Mouse (Mus musculus) heart, embryonic 13.5 days (tissue): ENCODE results near the gene Pop7. TPM values are rescaled to one million over a fixed set of nuclear protein-coding genes. Genes with fewer than 3 reads are reported as not detected.

Source experiments
- ATAC-seq: fragments of 200-750 bp; cut with Nextera tagmentation; 2 replicates; pipeline ENCODE4 v1.8.0; 2017; ENCODE audit warnings: moderate TSS enrichment; ENCODE audit not compliant: insufficient number of reproducible peaks, low FRiP score, low TSS enrichment; ENCODE audit errors: extremely low read depth
- H3K27ac ChIP-seq: fragments of 300-500 bp; sonication (generic); replicated peaks from 2 replicates; pipeline ENCODE4 v1.5.1; 2015; ENCODE audit warnings: moderate library complexity, mild to moderate bottlenecking, inconsistent platforms
- H3K27me3 ChIP-seq: fragments of 300-500 bp; sonication (generic); replicated peaks from 2 replicates; pipeline ENCODE4 v1.6.1; 2015; ENCODE audit warnings: mild to moderate bottlenecking, inconsistent platforms
- H3K36me3 ChIP-seq: fragments of 300-500 bp; sonication (generic); 2 replicates; pipeline ENCODE4 v1.6.1; 2015; ENCODE audit warnings: mild to moderate bottlenecking, inconsistent platforms
- H3K4me1 ChIP-seq: fragments of 300-500 bp; sonication (generic); 2 replicates; pipeline ENCODE4 v1.6.1; 2015; ENCODE audit warnings: inconsistent platforms
- H3K4me2 ChIP-seq: fragments of 300-500 bp; sonication (generic); 2 replicates; pipeline ENCODE4 v1.6.1; 2015; ENCODE audit warnings: inconsistent platforms, mild to moderate bottlenecking, moderate library complexity
- H3K4me3 ChIP-seq: fragments of 300-500 bp; sonication (generic); 2 replicates; pipeline ENCODE4 v1.5.1; 2015; ENCODE audit warnings: moderate library complexity, mild to moderate bottlenecking, inconsistent platforms
- H3K9ac ChIP-seq: fragments of 300-500 bp; sonication (generic); 2 replicates; pipeline ENCODE4 v1.6.1; 2015; ENCODE audit warnings: inconsistent platforms, mild to moderate bottlenecking, moderate library complexity
- H3K9me3 ChIP-seq: fragments of 300-500 bp; sonication (generic); 2 replicates; pipeline ENCODE4 v1.6.1; 2016; ENCODE audit warnings: inconsistent platforms
- WGBS: fragments of 180-500 bp; shearing (Covaris S2); methylation state at CpG from one replicate; pipeline ENCODE4 v1.1.7; 2015; ENCODE audit warnings: mixed read lengths; 5-methylcytosine and 5-hydroxymethylcytosine counted together
- polyA plus RNA-seq: library from polyadenylated mRNA; unstranded; fragments of >200 nt; fragmentation: Nextera tagmentation; extraction: Ambion mirVana; gene quantifications from 2 replicates; pipeline ENCODE4 v1.2.1, GENCODE M21; 2015

Gene Pop7
- polyA plus RNA-seq, 1 experiment from 2014 or later = 43.9 TPM

GRCm38 (mm10) chr5:137487616-137488015 is 14.7 kb downstream of the Pop7 start:
- Histone ChIP-seq H3K4me1 (peaks cover 9% of the 10 kb centered on the region), H3K36me3 (no peaks in the 10 kb centered on the region), H3K9ac (no peak overlapping the region), H3K27me3 (peaks cover 53% of the 10 kb centered on the region), H3K27ac (no peak overlapping the region), H3K4me2 (no peak overlapping the region), H3K9me3 (peaks cover 4% of the 10 kb centered on the region; the same call in 1 of the 2 replicates), H3K4me3 (no peak overlapping the region)
- no peak for ATAC-seq
- 79% methylated on average over 7 of the region's 7 CpGs for WGBS

GRCm38 (mm10) chr5:137485851-137486155 is 16.5 kb downstream of the Pop7 start:
- peak overlapping the region; percentile 68 for H3K9ac ChIP-seq
- H3K9me3 ChIP-seq = peaks cover 4% of the 10 kb centered on the region; the same call in 1 of the 2 replicates
- peaks cover 9% of the 10 kb centered on the region for H3K4me1 ChIP-seq
- WGBS = 1% methylated on average over 17 of the region's 17 CpGs
- H3K27ac ChIP-seq = no peak overlapping the region
- H3K27me3 ChIP-seq = peaks cover 53% of the 10 kb centered on the region
- peak overlapping the region; percentile 60 for H3K4me2 ChIP-seq
- H3K4me3 ChIP-seq = peak overlapping the region; percentile 29
- H3K36me3 ChIP-seq = no peaks in the 10 kb centered on the region
- no peak for ATAC-seq

GRCm38 (mm10) chr5:137485071-137485850 is 17.1 kb downstream of the Pop7 start:
- Histone ChIP-seq H3K4me1 (peaks cover 9% of the 10 kb centered on the region), H3K36me3 (no peaks in the 10 kb centered on the region), H3K27ac (no peak overlapping the region), H3K4me2 (peak overlapping the region; percentile 60), H3K4me3 (peak overlapping the region; percentile 29), H3K27me3 (peaks cover 51% of the 10 kb centered on the region), H3K9me3 (peaks cover 4% of the 10 kb centered on the region; the same call in 1 of the 2 replicates), H3K9ac (peak overlapping the region; percentile 68)
- WGBS = 8% methylated on average over 30 of the region's 30 CpGs
- ATAC-seq = no peak

- Histone ChIP-seq H3K4me2 (no peak overlapping the region), H3K36me3 (no peaks in the 10 kb centered on the region), H3K27ac (no peak overlapping the region), H3K9ac (no peak overlapping the region), H3K27me3 (peaks cover 43% of the 10 kb centered on the region), H3K4me3 (no peak overlapping the region), H3K4me1 (peaks cover 9% of the 10 kb centered on the region), H3K9me3 (no peaks in the 10 kb centered on the region)
- ATAC-seq = no peak
- WGBS = 39% methylated on average over 8 of the region's 8 CpGs
Measured at GRCm38 (mm10) chr5:137481897-137482296, 20.4 kb downstream of the Pop7 start.

GRCm38 (mm10) chr5:137481138-137481537 is 21.2 kb downstream of the Pop7 start:
- Histone ChIP-seq H3K27ac (no peak overlapping the region), H3K27me3 (peaks cover 36% of the 10 kb centered on the region), H3K4me3 (no peak overlapping the region), H3K9me3 (no peaks in the 10 kb centered on the region), H3K9ac (no peak overlapping the region), H3K36me3 (no peaks in the 10 kb centered on the region), H3K4me2 (no peak overlapping the region), H3K4me1 (peaks cover 9% of the 10 kb centered on the region)
- no peak for ATAC-seq

GRCm38 (mm10) chr5:137476964-137477363 is 25.4 kb downstream of the Pop7 start, which contains the start of gene Zan:
Zan (minus strand) TSS chr5:137477064.
- no peaks in the 10 kb centered on the region for H3K9me3 ChIP-seq
- H3K27ac ChIP-seq = no peak within 1 kb of the TSS
- ATAC-seq = no peak
- H3K4me1 ChIP-seq = 0 out of 2 replicates have a peak, but pooled peaks cover 6% of the 10 kb centered on the region
- WGBS = 66% methylated on average over 5 of the region's 5 CpGs
- H3K9ac ChIP-seq = no peak within 1 kb of the TSS
- no peaks in the 10 kb centered on the region for H3K36me3 ChIP-seq
- H3K27me3 ChIP-seq = 0 out of 2 replicates have a peak, but pooled peaks cover 4% of the 10 kb centered on the region
- no peak within 1 kb of the TSS for H3K4me3 ChIP-seq
- no peak within 1 kb of the TSS for H3K4me2 ChIP-seq

GRCm38 (mm10) chr5:137474351-137474750 is 28.0 kb downstream of the Pop7 start:
- H3K27me3 ChIP-seq = 0 out of 2 replicates have a peak, but pooled peaks cover 4% of the 10 kb centered on the region
- WGBS = 56% methylated on average over 2 of the region's 2 CpGs
- H3K36me3 ChIP-seq = no peaks in the 10 kb centered on the region
- H3K9ac ChIP-seq = no peak overlapping the region
- H3K4me3 ChIP-seq = no peak overlapping the region
- no peak overlapping the region for H3K4me2 ChIP-seq
- H3K27ac ChIP-seq = no peak overlapping the region
- H3K9me3 ChIP-seq = no peaks in the 10 kb centered on the region
- no peak for ATAC-seq
- H3K4me1 ChIP-seq = 0 out of 2 replicates have a peak, but pooled peaks cover 7% of the 10 kb centered on the region

- no peak overlapping the region for H3K4me3 ChIP-seq
- peak overlapping the region; percentile 53 for H3K27ac ChIP-seq
- H3K27me3 ChIP-seq = 0 out of 2 replicates have a peak, but pooled peaks cover 4% of the 10 kb centered on the region
- ATAC-seq = peak; percentile 38; the same call in 1 of the 2 replicates
- WGBS = 48% methylated on average over 5 of the region's 5 CpGs
- no peak overlapping the region for H3K9ac ChIP-seq
- no peak overlapping the region for H3K4me2 ChIP-seq
- 0 out of 2 replicates have a peak, but pooled peaks cover 7% of the 10 kb centered on the region for H3K4me1 ChIP-seq
- H3K9me3 ChIP-seq = no peaks in the 10 kb centered on the region
- H3K36me3 ChIP-seq = no peaks in the 10 kb centered on the region
Measured at GRCm38 (mm10) chr5:137472252-137472904, 29.9 kb downstream of the Pop7 start.

GRCm38 (mm10) chr5:137466946-137467345 is 35.4 kb downstream of the Pop7 start:
- no peak overlapping the region for H3K4me3 ChIP-seq
- H3K27ac ChIP-seq = no peak overlapping the region
- peaks cover 12% of the 10 kb centered on the region for H3K27me3 ChIP-seq
- no peak overlapping the region for H3K4me2 ChIP-seq
- ATAC-seq = no peak
- 0 out of 2 replicates have a peak, but pooled peaks cover under 1% of the 10 kb centered on the region for H3K4me1 ChIP-seq
- H3K9me3 ChIP-seq = no peaks in the 10 kb centered on the region
- H3K9ac ChIP-seq = no peak overlapping the region
- WGBS = 85% methylated on average over 6 of the region's 6 CpGs
- no peaks in the 10 kb centered on the region for H3K36me3 ChIP-seq

GRCm38 (mm10) chr5:137465049-137465448 is 37.3 kb downstream of the Pop7 start:
- H3K27me3 ChIP-seq = peaks cover 16% of the 10 kb centered on the region
- H3K4me2 ChIP-seq = no peak overlapping the region
- H3K9me3 ChIP-seq = no peaks in the 10 kb centered on the region
- no peaks in the 10 kb centered on the region for H3K4me1 ChIP-seq
- no peak overlapping the region for H3K4me3 ChIP-seq
- H3K27ac ChIP-seq = no peak overlapping the region
- H3K9ac ChIP-seq = no peak overlapping the region
- no peaks in the 10 kb centered on the region for H3K36me3 ChIP-seq
- ATAC-seq = no peak
- WGBS = 44% methylated on average over 3 of the region's 3 CpGs

GRCm38 (mm10) chr5:137455866-137456591 is 46.3 kb downstream of the Pop7 start:
- no peak overlapping the region for H3K9ac ChIP-seq
- ATAC-seq = no peak
- no peaks in the 10 kb centered on the region for H3K9me3 ChIP-seq
- no peaks in the 10 kb centered on the region for H3K36me3 ChIP-seq
- H3K4me1 ChIP-seq = no peaks in the 10 kb centered on the region
- 61% methylated on average over 7 of the region's 7 CpGs for WGBS
- peaks cover 12% of the 10 kb centered on the region; the same call in 1 of the 2 replicates for H3K27me3 ChIP-seq
- no peak overlapping the region for H3K4me2 ChIP-seq
- H3K27ac ChIP-seq = no peak overlapping the region
- no peak overlapping the region for H3K4me3 ChIP-seq
